Mouse (Mus musculus) left cerebral cortex, postnatal 36 days (tissue): ENCODE results near the gene Rps15a. TPM values are rescaled to one million over a fixed set of nuclear protein-coding genes. Genes with fewer than 3 reads are reported as not detected.

Source experiments
- DNase-seq, 2 experiments: peaks; one replicate each; pipeline ENCODE4 v3.0.0; 2021 to 2022; ENCODE audit warnings: low spot score in 2 of 2, mixed read lengths in 1 of 2
- intact Hi-C: fragments of 180-260 bp; cut with DNase I; formaldehyde crosslinking; loops from one replicate; pipeline ENCODE4 v1.15.1; 2025
- total RNA-seq, 2 experiments: library from RNA; stranded (reverse); gene quantifications; 2 replicates each; pipeline ENCODE4 v1.2.3; 2021

Rps15a gene
- 100 to 1,000 TPM; 359 to 374 TPM for total RNA-seq

- peak; percentile 93 to 95 for DNase-seq
- intact Hi-C loops, result no loop called here
Observed at GRCm38 (mm10) chr7:118115877-118116568, at the start of gene Rps15a. Gene Rps15a, minus strand, starts transcription at chr7:118116188.

GRCm38 (mm10) chr7:118163006-118163405, 47.0 kb upstream of the Rps15a start:
- intact Hi-C loops, result no loop called here
- DNase-seq, result no peak

DNA sequence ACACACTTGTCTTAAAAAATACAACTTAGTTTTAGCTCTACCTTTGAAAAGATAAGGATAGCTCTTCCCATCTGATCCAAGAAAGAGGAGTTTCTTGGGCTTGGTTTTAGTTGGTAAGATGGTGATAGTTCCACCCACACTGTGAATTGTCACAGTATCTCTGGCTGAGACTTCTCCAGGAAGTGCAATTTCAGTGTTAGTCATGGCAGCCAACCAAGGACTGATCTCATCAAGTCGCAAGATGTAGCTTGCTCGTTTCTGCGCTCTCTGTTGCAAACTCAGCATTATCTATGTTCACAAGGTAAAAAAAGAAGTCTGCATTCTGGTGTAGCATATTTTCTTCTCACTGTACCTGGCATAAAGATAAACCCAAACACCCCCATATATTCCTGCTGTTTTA, 44.1 kb upstream of the Rps15a start:
- peak; percentile 46 to 66 for DNase-seq
- intact Hi-C loops, result no loop called here

DNA sequence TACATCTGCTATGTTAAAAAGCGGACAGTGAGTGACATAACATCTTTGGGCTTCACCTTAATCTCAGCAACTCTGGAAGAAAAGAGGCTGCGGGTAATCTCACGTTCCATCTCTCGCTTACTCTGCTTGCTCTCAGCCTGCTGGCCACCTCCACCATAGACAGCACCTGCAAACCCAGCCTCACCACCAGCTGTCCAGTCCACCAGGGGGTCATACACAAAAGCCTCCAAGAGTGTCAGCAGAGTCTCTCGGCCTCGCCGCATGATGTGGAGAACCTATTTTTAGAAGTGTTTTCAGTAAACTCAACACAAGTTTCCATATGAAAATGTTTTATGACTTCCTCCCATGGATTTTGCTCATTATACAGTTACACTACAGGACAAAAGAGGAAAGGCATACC, 40.5 kb upstream of the Rps15a start:
- intact Hi-C loops, result no loop called here
- DNase-seq, result no peak

- DNase-seq, result peak in 1 of 2 experiments; percentile 15
- intact Hi-C loops, result no loop called here
Observed at GRCm38 (mm10) chr7:118154150-118154549, 38.2 kb upstream of the Rps15a start.

GRCm38 (mm10) chr7:118143602-118144001, 27.6 kb upstream of the Rps15a start:
- intact Hi-C loops, result no loop called here
- DNase-seq, result no peak

DNA sequence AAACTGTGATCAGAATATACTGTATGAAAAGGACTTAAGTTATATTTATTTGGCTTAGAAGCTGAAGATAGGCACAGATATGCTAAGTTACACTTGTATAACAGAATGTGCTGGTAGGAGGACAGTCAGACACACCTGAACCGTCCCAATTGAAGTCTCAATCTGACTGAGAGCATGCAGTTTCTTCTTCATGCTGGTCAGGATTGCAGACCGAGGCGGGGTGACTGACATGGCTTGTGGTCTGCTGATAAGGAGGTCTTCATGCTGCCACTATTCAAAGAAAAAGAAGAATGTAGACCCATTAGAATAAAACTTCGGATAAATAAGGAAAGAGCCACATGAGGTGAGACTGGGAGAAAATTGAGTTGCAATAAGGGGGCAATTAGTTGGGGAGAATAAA, 27.1 kb upstream of the Rps15a start:
- intact Hi-C loops, result no loop called here
- DNase-seq, result no peak

DNA sequence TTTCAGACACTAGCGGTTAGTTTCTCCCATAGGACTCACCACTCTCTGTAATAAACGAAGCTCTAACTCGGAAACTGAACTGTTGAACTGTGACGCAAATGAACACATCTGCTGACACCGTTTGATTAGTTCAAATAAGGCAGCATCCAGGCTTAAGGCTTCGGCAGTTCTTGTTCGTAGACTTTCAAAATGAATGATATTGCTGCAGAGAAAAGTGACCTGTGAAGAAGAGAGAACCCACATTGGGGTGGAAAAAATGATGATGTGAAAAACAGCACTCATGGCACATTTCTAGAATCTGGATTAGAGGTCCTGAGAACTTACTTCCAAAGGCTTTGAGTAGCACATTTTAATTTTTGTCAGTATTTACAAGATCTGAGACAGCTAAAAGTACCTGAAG, 25.3 kb upstream of the Rps15a start:
- DNase-seq, result no peak
- intact Hi-C loops, result no loop called here

DNA sequence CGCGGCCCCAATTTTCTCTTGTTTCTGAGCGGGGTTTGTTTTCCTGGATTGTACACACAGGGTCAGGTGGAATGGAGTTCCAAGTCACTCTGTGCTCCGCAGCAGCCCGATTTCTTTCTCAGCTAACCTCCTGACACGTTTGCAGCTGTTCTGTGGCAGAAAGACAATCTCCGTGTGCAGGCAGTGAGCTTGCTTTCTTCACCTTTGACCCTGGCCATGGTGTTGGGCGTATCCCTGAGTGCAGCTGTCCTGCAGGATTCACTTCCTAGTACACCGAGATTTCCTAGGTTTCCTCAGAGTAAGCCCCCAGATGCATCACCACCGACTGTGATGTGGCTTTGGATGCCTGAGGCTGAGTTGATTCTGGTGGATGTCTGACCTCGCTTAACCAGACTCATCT, 19.1 kb upstream of the Rps15a start:
- DNase-seq, result no peak
- intact Hi-C loops, result loop anchor here (10.0 kb wide), 1 partner anchor 160 kb away; no protein-coding TSS in a partner anchor

- peak; percentile 96 for DNase-seq
- intact Hi-C loops, result loop anchor here (10.0 kb wide), 1 partner anchor 165 kb away; no protein-coding TSS in a partner anchor
Observed at GRCm38 (mm10) chr7:118129430-118130041, 13.5 kb upstream of the Rps15a start, which contains the start of gene Arl6ip1. Gene Arl6ip1, minus strand, starts transcription at chr7:118129662.

- no peak for DNase-seq
- intact Hi-C loops, result no loop called here
Observed at GRCm38 (mm10) chr7:118128925-118129429, 13.0 kb upstream of the Rps15a start.

DNA sequence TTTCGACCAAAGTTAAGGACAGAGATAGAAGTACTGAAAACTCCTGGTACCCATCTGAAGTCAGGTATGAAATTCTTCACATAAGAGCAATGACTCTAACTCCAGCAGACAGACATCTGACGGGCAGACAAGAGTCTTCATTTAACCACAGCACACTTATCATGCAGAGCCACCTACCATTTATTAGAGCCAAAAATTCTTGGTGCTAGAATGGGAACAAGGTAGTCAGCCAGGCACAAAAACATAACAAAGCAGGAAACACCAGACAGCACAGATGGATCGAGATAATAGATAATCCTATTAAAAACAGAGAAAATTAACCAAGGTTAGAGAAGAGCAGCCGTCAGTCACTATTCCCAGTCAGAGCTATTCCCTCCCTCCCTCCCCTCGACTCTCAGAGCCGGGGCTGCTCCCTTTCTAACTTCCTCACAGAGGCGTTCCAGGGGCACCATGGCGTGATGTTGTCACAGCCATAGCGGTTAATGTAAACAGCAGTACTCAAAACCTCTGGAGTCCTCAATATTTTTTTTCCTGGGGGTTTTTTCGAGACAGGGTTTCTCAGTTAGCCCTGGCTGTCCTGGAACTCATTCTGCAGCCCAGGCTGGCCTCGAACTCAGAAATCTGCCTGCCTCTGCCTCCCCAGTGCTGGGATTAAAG, 10.4 kb upstream of the Rps15a start:
- intact Hi-C loops, result no loop called here

DNA sequence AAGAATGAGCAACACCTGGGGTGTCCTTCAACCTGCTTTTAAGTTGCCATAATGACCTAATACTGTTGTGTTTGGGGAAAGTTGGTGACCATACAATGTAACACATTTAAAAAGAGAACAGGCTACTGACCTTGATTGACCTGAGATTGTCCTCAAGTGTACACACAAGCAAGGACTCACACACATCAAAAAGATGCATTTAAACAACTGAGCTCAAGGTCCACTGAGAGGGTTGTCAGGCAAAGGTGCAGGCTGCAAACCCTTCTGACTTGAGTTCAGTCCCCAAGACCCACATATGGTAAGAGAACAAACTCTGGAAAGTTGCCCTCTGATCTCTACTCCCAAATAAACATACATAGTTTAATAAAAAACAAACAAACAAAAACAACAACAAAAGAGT, 9.7 kb upstream of the Rps15a start:
- intact Hi-C loops, result no loop called here
- no peak for DNase-seq

More for the DNA sequence above, 10.4 kb upstream of the Rps15a start:
- DNase-seq, result no peak

DNA sequence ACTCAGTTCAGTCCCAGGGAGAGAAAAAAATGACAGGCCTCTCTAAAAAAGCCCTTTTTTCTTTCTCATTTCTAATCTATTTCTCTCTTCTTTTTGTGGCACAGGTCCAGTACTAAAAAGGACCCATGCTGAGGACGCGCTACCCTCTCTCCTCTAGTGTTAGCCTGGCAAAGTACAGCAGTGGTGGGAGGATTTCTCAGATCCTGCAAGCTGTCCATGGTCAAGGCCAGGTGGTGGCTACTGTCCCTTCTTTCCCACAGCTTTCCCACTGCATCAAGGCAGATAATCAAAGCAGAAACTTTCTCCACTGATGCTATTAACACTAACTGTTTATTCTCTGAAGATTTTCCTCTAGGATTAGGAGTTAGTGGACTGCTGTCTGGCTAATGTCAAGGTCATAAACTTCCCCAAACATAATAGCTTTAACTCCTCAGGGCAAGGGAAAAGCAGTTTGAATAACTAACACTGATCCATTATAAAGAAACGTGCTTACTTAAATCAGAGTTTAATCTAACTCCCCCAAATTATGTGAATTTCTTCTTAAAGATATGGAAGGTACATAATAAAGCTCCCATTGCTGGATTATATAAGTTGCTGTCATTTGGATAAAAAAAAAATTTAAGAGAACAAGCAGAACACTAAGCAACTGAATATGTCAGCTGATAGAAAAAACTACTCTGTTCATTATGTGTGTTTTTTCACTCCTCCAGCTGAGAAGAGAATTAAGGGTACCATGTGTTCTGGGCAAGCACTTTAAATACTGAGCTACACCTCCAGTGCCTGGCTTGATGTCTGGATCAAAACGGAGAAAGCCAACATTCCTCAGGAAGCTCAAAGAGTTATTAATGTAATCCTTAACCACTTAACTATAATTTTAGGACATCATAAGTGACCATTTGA, 7.8 kb upstream of the Rps15a start:
- DNase-seq, result no peak
- intact Hi-C loops, result no loop called here

- no peak for DNase-seq
- intact Hi-C loops, result no loop called here
Observed at GRCm38 (mm10) chr7:118122235-118122634, 6.2 kb upstream of the Rps15a start.

- intact Hi-C loops, result no loop called here
- no peak for DNase-seq
Observed at GRCm38 (mm10) chr7:118120654-118121053, 4.7 kb upstream of the Rps15a start.

- no peak for DNase-seq
- intact Hi-C loops, result no loop called here
Observed at GRCm38 (mm10) chr7:118119946-118120345, 4.0 kb upstream of the Rps15a start.

DNA sequence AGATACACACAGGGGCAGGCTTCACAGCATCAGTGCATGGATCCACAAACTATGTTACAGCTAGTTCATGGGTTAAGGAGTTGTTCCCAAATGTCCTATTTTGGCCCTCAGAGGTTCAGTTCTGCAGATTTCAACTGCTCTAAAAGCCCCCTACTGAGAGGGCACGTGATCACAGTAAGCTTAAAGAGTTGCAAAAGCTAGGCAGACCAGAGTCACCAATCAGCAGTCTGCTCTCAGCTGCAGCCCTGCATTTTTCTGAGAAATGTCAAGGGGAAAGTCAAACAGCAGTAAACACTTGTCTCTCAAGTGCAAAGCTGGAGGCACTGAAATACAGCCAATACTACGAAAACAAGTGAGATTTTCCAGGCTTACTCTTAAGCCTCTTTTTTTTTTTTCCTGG, 3.2 kb upstream of the Rps15a start:
- intact Hi-C loops, result no loop called here
- DNase-seq, result no peak

- intact Hi-C loops, result no loop called here
- DNase-seq, result no peak
Observed at GRCm38 (mm10) chr7:118118426-118118825, 2.4 kb upstream of the Rps15a start.
